Mouse (Mus musculus) CH12.LX (cell line): ENCODE results near the gene Pja2. TPM values are rescaled to one million over a fixed set of nuclear protein-coding genes. Genes with fewer than 3 reads are reported as not detected.

Experiments
- DNase-seq: peaks from one replicate; pipeline ENCODE4 v3.0.0-alpha.2; 2013; ENCODE audit errors: extremely low read depth
- H3K27ac ChIP-seq: 2 replicates; pipeline ENCODE4 v1.5.1; 2012; ENCODE audit warnings: low read depth, mild to moderate bottlenecking, control low read depth, moderate library complexity; ENCODE audit not compliant: insufficient read depth
- H3K27me3 ChIP-seq: replicated peaks from 2 replicates; pipeline ENCODE3; 2012; ENCODE audit warnings: inconsistent platforms
- H3K36me3 ChIP-seq, 2 experiments: replicated peaks in 1 of 2; 2 replicates each; pipeline versions ENCODE3 to v1.6.1; 2012; ENCODE audit warnings: inconsistent platforms in 1 of 2, low read length in 1 of 2, mild to moderate bottlenecking in 1 of 2, mixed read lengths in 1 of 2, moderate library complexity in 1 of 2; ENCODE audit not compliant: control insufficient read depth in 1 of 2, insufficient read depth in 1 of 2
- H3K4me1 ChIP-seq, 2 experiments: 2 replicates each; pipeline ENCODE4 v1.6.1; 2012; ENCODE audit warnings: inconsistent platforms in 1 of 2, moderate library complexity in 1 of 2; ENCODE audit not compliant: insufficient read depth in 2 of 2, control insufficient read depth in 1 of 2
- H3K4me2 ChIP-seq: 2 replicates; pipeline ENCODE4 v1.6.1; 2012; ENCODE audit warnings: low read depth, mild to moderate bottlenecking, control low read depth; ENCODE audit not compliant: poor library complexity, insufficient read depth, severe bottlenecking
- H3K4me3 ChIP-seq, 3 experiments: fragments of 150-350 bp in 1 of 3; sonication (generic) in 1 of 3; replicated peaks in 1 of 3; 2 replicates each; pipeline versions ENCODE3 to v1.5.1; 2011 to 2012; ENCODE audit warnings: low read depth in 2 of 3, low read length in 2 of 3, mild to moderate bottlenecking in 2 of 3, moderate library complexity in 2 of 3, control low read depth in 1 of 3, improper control_type of control experiment in 1 of 3, inconsistent platforms in 1 of 3, mixed read lengths in 1 of 3; ENCODE audit not compliant: poor library complexity in 1 of 3
- H3K79me2 ChIP-seq: replicated peaks from 2 replicates; pipeline ENCODE4 v1.6.1; 2012; ENCODE audit warnings: mild to moderate bottlenecking, moderate library complexity; ENCODE audit not compliant: control insufficient read depth, poor library complexity, insufficient read depth, severe bottlenecking; ENCODE audit errors: extremely low read depth
- H3K9ac ChIP-seq: 2 replicates; pipeline ENCODE4 v1.6.1; 2012; ENCODE audit warnings: low read depth, mild to moderate bottlenecking, control low read depth, moderate library complexity; ENCODE audit not compliant: insufficient read depth
- H3K9me3 ChIP-seq: replicated peaks from 2 replicates; pipeline ENCODE3; 2012; ENCODE audit warnings: low read length, inconsistent platforms, mixed read lengths
- CHD2 ChIP-seq: IDR thresholded peaks from 2 replicates; pipeline ENCODE4 v1.6.1; 2011; ENCODE audit warnings: low read length, improper control_type of control experiment
- CTCF ChIP-seq, 2 experiments: IDR thresholded peaks in 1 of 2; conservative IDR thresholded peaks in 1 of 2; 2 replicates each; pipeline ENCODE4 v1.5.1; 2011 to 2012; ENCODE audit warnings: low read depth in 2 of 2, low read length in 2 of 2, improper control_type of control experiment in 1 of 2, inconsistent platforms in 1 of 2, mild to moderate bottlenecking in 1 of 2, moderate library complexity in 1 of 2
- ELF1 ChIP-seq: IDR thresholded peaks from 2 replicates; pipeline ENCODE4 v1.6.1; 2014; ENCODE audit warnings: low read depth, mild to moderate bottlenecking, inconsistent platforms, low read length, improper control_type of control experiment
- ETS1 ChIP-seq: conservative IDR thresholded peaks from 2 replicates; pipeline ENCODE4 v1.6.1; 2012; ENCODE audit warnings: low read depth, mild to moderate bottlenecking, inconsistent platforms, low read length, improper control_type of control experiment, moderate library complexity
- GABPA ChIP-seq: IDR thresholded peaks from 2 replicates; pipeline ENCODE4 v1.6.1; 2012; ENCODE audit warnings: low read depth, low read length, improper control_type of control experiment, inconsistent platforms; ENCODE audit not compliant: insufficient replicate concordance
- IRF4 ChIP-seq: IDR thresholded peaks from 2 replicates; pipeline ENCODE4 v1.6.1; 2014; ENCODE audit warnings: low read depth, mild to moderate bottlenecking, inconsistent platforms, low read length, improper control_type of control experiment
- JUN ChIP-seq: IDR thresholded peaks from 2 replicates; pipeline ENCODE4 v1.6.1; 2011; ENCODE audit warnings: low read depth, mild to moderate bottlenecking, low read length, improper control_type of control experiment, moderate library complexity; ENCODE audit not compliant: insufficient read depth
- JUND ChIP-seq: conservative IDR thresholded peaks from 2 replicates; pipeline ENCODE4 v1.6.1; 2011; ENCODE audit warnings: low read depth, low read length, improper control_type of control experiment
- KAT2A ChIP-seq: IDR thresholded peaks from 2 replicates; pipeline ENCODE4 v1.6.1; 2012; ENCODE audit warnings: low read length, improper control_type of control experiment, inconsistent platforms; ENCODE audit not compliant: insufficient replicate concordance
- MAFK ChIP-seq: IDR thresholded peaks from 2 replicates; pipeline ENCODE4 v1.6.1; 2011; ENCODE audit warnings: low read length, improper control_type of control experiment; ENCODE audit not compliant: insufficient replicate concordance
- MAX ChIP-seq: IDR thresholded peaks from 2 replicates; pipeline ENCODE4 v1.6.1; 2011; ENCODE audit warnings: low read length, improper control_type of control experiment
- MAZ ChIP-seq: IDR thresholded peaks from 2 replicates; pipeline ENCODE4 v1.6.1; 2012; ENCODE audit warnings: low read depth, mild to moderate bottlenecking, inconsistent platforms, low read length, improper control_type of control experiment, moderate library complexity
- POLR2A ChIP-seq: IDR thresholded peaks from 2 replicates; pipeline ENCODE4 v1.6.1; 2011; ENCODE audit warnings: low read depth, mild to moderate bottlenecking, improper control_type of control experiment, low read length
- POLR2AphosphoS2 ChIP-seq: IDR thresholded peaks from 2 replicates; pipeline ENCODE4 v1.6.1; 2011; ENCODE audit warnings: low read depth, low read length, improper control_type of control experiment
- RCOR1 ChIP-seq: conservative IDR thresholded peaks from 2 replicates; pipeline ENCODE4 v1.6.1; 2012; ENCODE audit warnings: low read depth, mild to moderate bottlenecking, inconsistent platforms, low read length, improper control_type of control experiment
- TBP ChIP-seq: conservative IDR thresholded peaks from 2 replicates; pipeline ENCODE4 v1.6.1; 2011; ENCODE audit warnings: low read depth, low read length, improper control_type of control experiment
- UBTF ChIP-seq: IDR thresholded peaks from 2 replicates; pipeline ENCODE4 v1.6.1; 2012; ENCODE audit warnings: low read depth, mild to moderate bottlenecking, inconsistent platforms, low read length, improper control_type of control experiment, moderate library complexity
- USF1 ChIP-seq: IDR thresholded peaks from 2 replicates; pipeline ENCODE4 v1.6.1; 2014; ENCODE audit warnings: low read depth, mild to moderate bottlenecking, inconsistent platforms, low read length, improper control_type of control experiment
- USF2 ChIP-seq: conservative IDR thresholded peaks from 2 replicates; pipeline ENCODE4 v1.6.1; 2011; ENCODE audit warnings: low read depth, low read length, improper control_type of control experiment
- ZC3H11A ChIP-seq: IDR thresholded peaks from 2 replicates; pipeline ENCODE4 v1.6.1; 2012; ENCODE audit warnings: low read depth, mild to moderate bottlenecking, inconsistent platforms, low read length, improper control_type of control experiment
- ZKSCAN1 ChIP-seq: IDR thresholded peaks from 2 replicates; pipeline ENCODE4 v1.6.1; 2012; ENCODE audit warnings: low read depth, inconsistent platforms, low read length, improper control_type of control experiment, borderline replicate concordance
- ZMIZ1 ChIP-seq: IDR thresholded peaks from 2 replicates; pipeline ENCODE4 v1.6.1; 2012; ENCODE audit warnings: low read depth, mild to moderate bottlenecking, inconsistent platforms, low read length, improper control_type of control experiment
- ZNF384 ChIP-seq: IDR thresholded peaks from 2 replicates; pipeline ENCODE4 v1.6.1; 2012; ENCODE audit warnings: low read depth, low read length, improper control_type of control experiment, inconsistent platforms
- dilution Hi-C: fragments of 300-500 bp; cut with MboI; formaldehyde crosslinking; loops from 2 replicates; pipeline ENCODE4 v1.14.3; 2020; ENCODE audit warnings: low sequenced_read_pairs; ENCODE audit not compliant: extremely low pct_unique_long_range_greater_than_20kb, extremely low pct_ligation_motif_present
- in situ Hi-C: fragments of 300-500 bp; cut with MboI; formaldehyde crosslinking; loops from 3 replicates; pipeline ENCODE4 v1.14.3; 2019; ENCODE audit warnings: low sequenced_read_pairs, low pct_ligation_motif_present, low pct_unique_long_range_greater_than_20kb, mixed read lengths
- polyA plus RNA-seq: library from polyadenylated mRNA; unstranded; fragments of >175 nt; gene quantifications from 2 replicates; pipeline ENCODE4 v1.2.1, GENCODE M21; 2012; ENCODE audit warnings: low read depth; ENCODE audit not compliant: insufficient read length
- total RNA-seq, 2 experiments: library from RNA; depleted of rRNA; stranded (reverse); fragments of 300-350 nt in 1 of 2; fragments of >200 nt in 1 of 2; gene quantifications; 2 replicates each; pipeline ENCODE4 v1.2.3; 2012 to 2014

The Pja2 gene
- total and polyA plus RNA-seq, 3 experiments = 10.9 to 16.2 (median 13.9) TPM

GRCm38 (mm10) chr17:64242898-64243297, 88.8 kb downstream of the Pja2 start:
- Histone ChIP-seq H3K27me3 (no peaks in the 10 kb centered on the region), H3K4me3 (no peak overlapping the region), H3K9me3 (no peaks in the 10 kb centered on the region), H3K27ac (no peak overlapping the region), H3K36me3 (no peaks in the 10 kb centered on the region), H3K4me1 (no peaks in the 10 kb centered on the region), H3K79me2 (no peaks in the 10 kb centered on the region), H3K4me2 (no peak overlapping the region), H3K9ac (no peak overlapping the region)
- in situ Hi-C loops (no loop called here), dilution Hi-C loops (no loop called here)
- no peak for TF ChIP-seq USF1
- TF ChIP-seq USF2 = no peak
- TF ChIP-seq KAT2A = no peak
- no peak for TF ChIP-seq RCOR1
- no peak for TF ChIP-seq POLR2A
- no peak for TF ChIP-seq MAFK
- TF ChIP-seq TBP = no peak
- TF ChIP-seq JUND = no peak
- TF ChIP-seq ZC3H11A = no peak
- no peak for TF ChIP-seq ETS1
- no peak for TF ChIP-seq GABPA
- TF ChIP-seq CHD2 = no peak
- no peak for DNase-seq

DNA sequence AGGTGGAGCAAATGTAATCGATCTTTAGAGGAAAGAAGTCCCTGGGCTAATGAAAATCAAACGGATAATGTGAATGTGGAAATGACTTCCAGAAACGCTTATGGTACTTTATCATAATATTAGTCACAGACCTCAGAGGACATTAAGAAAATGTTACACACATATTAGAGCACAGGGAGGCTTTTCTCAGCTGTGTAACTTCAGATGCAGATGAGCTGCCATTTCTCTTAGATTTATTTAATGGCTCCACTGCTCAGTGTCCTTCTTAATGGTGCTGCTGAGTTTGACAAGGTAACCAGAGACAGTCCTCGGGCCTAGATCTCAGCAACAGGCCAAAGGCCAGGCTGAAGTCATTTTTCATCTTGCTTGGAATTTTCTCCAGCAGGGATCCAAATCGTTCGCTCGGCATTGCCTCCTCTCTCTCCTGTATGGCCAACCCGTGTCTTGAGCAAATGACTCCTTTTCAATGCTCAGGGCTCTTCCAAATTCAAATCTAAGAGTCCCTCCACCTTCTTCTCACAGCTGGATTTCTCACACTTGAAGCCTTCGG, 89.3 kb downstream of the Pja2 start:
- dilution Hi-C loops = no loop called here
- Histone ChIP-seq H3K9me3 (no peaks in the 10 kb centered on the region), H3K27ac (no peak overlapping the region), H3K36me3 (no peaks in the 10 kb centered on the region), H3K4me1 (no peaks in the 10 kb centered on the region), H3K4me3 (no peak overlapping the region)
- no peak for DNase-seq
- no peak for TF ChIP-seq ZMIZ1
- TF ChIP-seq POLR2A = no peak
- no peak for TF ChIP-seq MAZ
- no peak for TF ChIP-seq MAX
- TF ChIP-seq USF2 = no peak
- TF ChIP-seq KAT2A = no peak
- TF ChIP-seq POLR2AphosphoS2 = no peak
- no peak for TF ChIP-seq GABPA
- TF ChIP-seq ZKSCAN1 = no peak
- no peak for TF ChIP-seq UBTF
- no peak for TF ChIP-seq TBP
- no peak for TF ChIP-seq IRF4
- TF ChIP-seq JUN = no peak
- no peak for TF ChIP-seq ELF1
- no peak for TF ChIP-seq CTCF (conservative IDR thresholded peaks at IDR 0.05 in 1 of 2, IDR thresholded peaks at IDR 0.05 in 1 of 2; ENCODE audit: low read depth in 2 of 2, low read length in 2 of 2)
- no peak for TF ChIP-seq ZNF384
- TF ChIP-seq, all 38 proteins: peak for 0
- Histone ChIP-seq H3K79me2 (no peaks in the 10 kb centered on the region), H3K27me3 (no peaks in the 10 kb centered on the region), H3K9ac (no peak overlapping the region), H3K4me2 (no peak overlapping the region)
- in situ Hi-C loops = no loop called here
